20 mouse cellular contexts compared by ENCODE assay signal in the genomic region with DNA sequence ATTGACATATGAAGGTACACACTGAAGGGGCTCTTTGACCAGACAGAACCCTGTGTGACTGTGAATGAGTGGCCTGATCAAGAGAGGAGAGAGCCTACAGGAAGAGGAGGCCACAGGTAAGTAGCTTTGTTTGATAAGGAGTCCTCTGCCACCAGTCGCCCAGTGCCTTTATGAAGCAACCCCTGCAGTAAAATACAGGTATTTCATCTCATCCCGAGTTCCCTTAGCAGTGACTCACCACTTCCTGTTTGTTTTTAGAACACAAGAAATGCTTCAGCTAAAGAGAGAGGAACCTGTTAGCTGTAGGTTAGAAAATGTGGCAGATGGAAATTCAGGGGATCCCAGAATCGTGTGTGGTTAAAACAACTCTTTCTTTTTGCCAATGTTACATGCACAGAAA. TPM values are rescaled to one million over a fixed set of nuclear protein-coding genes. Genes with fewer than 3 reads are reported as not detected.
DNase-seq lines count a peak whose midpoint lies in the region; ATAC-seq and TF ChIP-seq lines count a peak whose summit lies in the region.
"Had no signal": no experiment of that assay in that cellular context is flagged by ENCODE, and none has a peak within 500 bp of the region (broad histone marks: within the 10 kb centered on the region; RNA-seq: fewer than 3 reads in every experiment).

No protein-coding gene starts in this region.

- no peak for TF ChIP-seq CTCF in forebrain, postnatal 0 days (IDR thresholded peaks at IDR 0.05; ENCODE audit: low read depth)

- no peak overlapping the region for H3K27ac ChIP-seq in forebrain, postnatal 0 days (ENCODE audit: low read depth, low read length)
- H3K27ac ChIP-seq: embryonic facial prominence, embryonic 10.5 days; forebrain, embryonic 12.5 days; heart, adult 2 months; hindbrain, embryonic 10.5 days; limb, embryonic 12.5 days; liver, embryonic 13.5 days; lung, embryonic 15.5 days; midbrain, embryonic 13.5 days had no signal

- WGBS in forebrain, postnatal 0 days = 82% methylated on average over 3 of the region's 3 CpGs

- no peak overlapping the region for H3K4me2 ChIP-seq in forebrain, postnatal 0 days (ENCODE audit: low read depth)
- H3K4me2 ChIP-seq: forebrain, embryonic 12.5 days; limb, embryonic 12.5 days; liver, embryonic 13.5 days; lung, embryonic 15.5 days; midbrain, embryonic 13.5 days had no signal

- no peaks in the 10 kb centered on the region for H3K9me3 ChIP-seq in forebrain, postnatal 0 days (ENCODE audit: low read length)
- H3K9me3 ChIP-seq: embryonic facial prominence, embryonic 10.5 days; forebrain, embryonic 12.5 days; hindbrain, embryonic 10.5 days; liver, embryonic 13.5 days; lung, embryonic 15.5 days; midbrain, embryonic 13.5 days had no signal

- H3K36me3 ChIP-seq in forebrain, postnatal 0 days (ENCODE audit: insufficient read depth) = peaks cover 13% of the 10 kb centered on the region; the same call in 1 of the 2 replicates
- H3K36me3 ChIP-seq: forebrain, embryonic 12.5 days; hindbrain, embryonic 10.5 days; liver, embryonic 13.5 days; lung, embryonic 15.5 days had no signal

- peak; percentile 12 for DNase-seq in urinary bladder, postnatal 14 days (ENCODE audit: low spot score)
- no peak for DNase-seq in urinary bladder, postnatal 4 days (ENCODE audit: low spot score in 2 of 2)
- DNase-seq in induced T-regulatory cell, adult 2 months (ENCODE audit: low read depth) = peak; percentile 50
- peak; percentile 12 to 38 for DNase-seq in thymus, postnatal 10 days (ENCODE audit: low spot score in 2 of 2)
- no peak for DNase-seq in cerebellum, adult 9-11 months
- no peak for DNase-seq in heart, postnatal 25 days (ENCODE audit: low spot score)
- DNase-seq in forebrain, postnatal 0 days = no peak
- DNase-seq: adrenal gland, postnatal 36 days; cerebellum, adult 18-20 months; gastrocnemius, postnatal 14 days; heart, adult 2 months; kidney, postnatal 4 days; layer of hippocampus, adult 9-11 months; liver, embryonic 13.5 days had no signal

- intact Hi-C loops in heart, postnatal 25 days (cut with DNase I) = no loop called here

- H3K4me3 ChIP-seq in forebrain, postnatal 0 days (ENCODE audit: low read depth, low read length) = no peak overlapping the region
- H3K4me3 ChIP-seq: embryonic facial prominence, embryonic 10.5 days; forebrain, embryonic 12.5 days; heart, adult 2 months; hindbrain, embryonic 10.5 days; limb, embryonic 12.5 days; liver, embryonic 13.5 days; lung, embryonic 15.5 days; midbrain, embryonic 13.5 days had no signal

- no peaks in the 10 kb centered on the region for H3K27me3 ChIP-seq in forebrain, postnatal 0 days (ENCODE audit: insufficient read depth, low read length)
- H3K27me3 ChIP-seq: forebrain, embryonic 12.5 days; limb, embryonic 12.5 days; liver, embryonic 13.5 days; lung, embryonic 15.5 days; midbrain, embryonic 13.5 days had no signal

- no peak overlapping the region for H3K9ac ChIP-seq in forebrain, postnatal 0 days
- H3K9ac ChIP-seq: forebrain, embryonic 12.5 days; limb, embryonic 12.5 days; liver, embryonic 13.5 days; lung, embryonic 15.5 days; midbrain, embryonic 13.5 days had no signal

- H3K4me1 ChIP-seq in forebrain, postnatal 0 days (ENCODE audit: insufficient read depth) = no peaks in the 10 kb centered on the region
- H3K4me1 ChIP-seq: embryonic facial prominence, embryonic 10.5 days; forebrain, embryonic 12.5 days; hindbrain, embryonic 10.5 days; limb, embryonic 12.5 days; liver, embryonic 13.5 days; lung, embryonic 15.5 days had no signal

- no peak for ATAC-seq in forebrain, postnatal 0 days
- ATAC-seq: midbrain, embryonic 13.5 days had no signal

RNA-seq across cellular contexts. Expression of gene Cdkl3, which starts 31.9 kb away (rescaled TPM):
- total RNA-seq in heart, postnatal 25 days (2021) = 1 to 10 TPM; 3.8 to 4.1 TPM
- total RNA-seq in forebrain, postnatal 0 days (2014; rRNA removed) = 33.2 and 35.5 TPM in 2 replicates
- polyA plus RNA-seq in forebrain, postnatal 0 days (2015; fragmentation: Nextera tagmentation; extraction: Ambion mirVana) = 40.4 and 45.1 TPM in 2 replicates

RNA-seq across cellular contexts. Expression of gene Ube2b, which starts 35.3 kb away (rescaled TPM):
- total RNA-seq in heart, postnatal 25 days (2021) = 100 to 1,000 TPM; 256 to 295 TPM
- 148 and 162 TPM in 2 replicates for total RNA-seq in forebrain, postnatal 0 days (2014; rRNA removed)
- 244 and 249 TPM in 2 replicates for polyA plus RNA-seq in forebrain, postnatal 0 days (2015; fragmentation: Nextera tagmentation; extraction: Ambion mirVana)

Comparison
In these comparisons a context has a peak if more than half of its experiments do, and no peak if none do; other contexts are left out.
1. DNase-seq: peak in urinary bladder, postnatal 14 days (single experiment), induced T-regulatory cell, adult 2 months (single experiment) and thymus, postnatal 10 days (2 of 2); none in urinary bladder, postnatal 4 days (0 of 2), cerebellum, adult 9-11 months (single experiment), heart, postnatal 25 days (single experiment) and forebrain, postnatal 0 days (single experiment).